8 mouse cellular contexts compared by ENCODE assay signal in genomic region chr10:79908167-79909091, GRCm38 (mm10). TPM values are rescaled to one million over a fixed set of nuclear protein-coding genes. Genes with fewer than 3 reads are reported as not detected.
DNase-seq lines count a peak whose midpoint lies in the region; ATAC-seq and TF ChIP-seq lines count a peak whose summit lies in the region.

Gene Med16, minus strand, starts transcription at chr10:79908923.

- no peaks in the 10 kb centered on the region for H3K9me3 ChIP-seq in hindbrain, postnatal 0 days (ENCODE audit: low read length)

- H3K9ac ChIP-seq in hindbrain, postnatal 0 days (replicated peaks; ENCODE audit: low read length): peak within 1 kb of the TSS; percentile 97

- peak; percentile 97 for ATAC-seq in hindbrain, postnatal 0 days
- peak; percentile 96 for ATAC-seq in megakaryocyte, adult 5-6 weeks (ENCODE audit: poor library complexity, severe bottlenecking)

- DNase-seq in WW6 (ENCODE audit: low read depth, low spot score): peak; percentile 88
- DNase-seq in cerebellum, postnatal 4 days (ENCODE audit: low spot score in 2 of 2): peak; percentile 81 to 90
- peak; percentile 97 for DNase-seq in gastrocnemius, adult 2 months
- peak; percentile 96 for DNase-seq in hindbrain, postnatal 0 days (ENCODE audit: low spot score)
- peak; percentile 90 to 92 for DNase-seq in left cerebral cortex, adult 2 months (ENCODE audit: extremely low spot score in 1 of 2, low spot score in 2 of 2)
- peak; percentile 92 to 95 for DNase-seq in right cerebral cortex, adult 2 months (ENCODE audit: low spot score in 2 of 2)
- peak; percentile 97 for DNase-seq in urinary bladder, postnatal 14 days (ENCODE audit: low spot score)

- no peak for TF ChIP-seq CTCF in gastrocnemius, adult 2 months (IDR thresholded peaks at IDR 0.05)
- TF ChIP-seq CTCF in hindbrain, postnatal 0 days (IDR thresholded peaks at IDR 0.05; ENCODE audit: low read depth): no peak
- TF ChIP-seq CTCF in left cerebral cortex, adult 2 months (IDR thresholded peaks at IDR 0.05): no peak

- peak within 1 kb of the TSS; percentile 53 for H3K4me2 ChIP-seq in hindbrain, postnatal 0 days (ENCODE audit: low read depth, low read length)

- 1% methylated on average over 52 of the region's 52 CpGs for WGBS in hindbrain, postnatal 0 days

- peak within 1 kb of the TSS; percentile 70 for H3K4me3 ChIP-seq in gastrocnemius, adult 2 months
- peak within 1 kb of the TSS; percentile 70 for H3K4me3 ChIP-seq in hindbrain, postnatal 0 days (ENCODE audit: low read length)
- peak within 1 kb of the TSS; percentile 72 for H3K4me3 ChIP-seq in left cerebral cortex, adult 2 months

- intact Hi-C loops in gastrocnemius, adult 2 months (cut with DNase I): no loop called here
- intact Hi-C loops in left cerebral cortex, adult 2 months (cut with DNase I): no loop called here

- H3K27ac ChIP-seq in gastrocnemius, adult 2 months: peak within 1 kb of the TSS; percentile 100
- peak within 1 kb of the TSS; percentile 100 for H3K27ac ChIP-seq in hindbrain, postnatal 0 days
- peak within 1 kb of the TSS; percentile 99 for H3K27ac ChIP-seq in left cerebral cortex, adult 2 months

- H3K36me3 ChIP-seq in hindbrain, postnatal 0 days (ENCODE audit: insufficient read depth, low read length): peaks cover 11% of the 10 kb centered on the region; the same call in 1 of the 2 replicates

- no peaks in the 10 kb centered on the region for H3K27me3 ChIP-seq in hindbrain, postnatal 0 days (ENCODE audit: insufficient read depth, low read length)

- H3K4me1 ChIP-seq in hindbrain, postnatal 0 days (ENCODE audit: insufficient read depth, low read length): no peaks in the 10 kb centered on the region

RNA-seq across cellular contexts. Expression of gene Med16, which starts in this region (rescaled TPM):
- 10 to 100 TPM; 32.6 to 37.2 TPM for total RNA-seq in gastrocnemius, adult 2 months (2021)
- 71.4 and 82.2 TPM in 2 replicates for total RNA-seq in hindbrain, postnatal 0 days (2014; rRNA removed)
- polyA plus RNA-seq in hindbrain, postnatal 0 days (2015; fragmentation: Nextera tagmentation; extraction: Ambion mirVana): 43.2 and 48.4 TPM in 2 replicates
- 10 to 100 TPM; 55.3 to 55.5 TPM for total RNA-seq in left cerebral cortex, adult 2 months (2021)
- 12.0 and 13.6 TPM in 2 replicates for total RNA-seq in megakaryocyte, adult 5-6 weeks (2015)
- total RNA-seq in megakaryocyte, adult 5-6 weeks (2017): 17.5 and 18.0 TPM in 2 replicates

Comparison
In these comparisons a context has a peak if more than half of its experiments do, and no peak if none do; other contexts are left out.
1. Peak in every context shown above with its lines: DNase-seq, ATAC-seq, H3K4me3 ChIP-seq and H3K27ac ChIP-seq.